Mouse (Mus musculus): Measurements from ENCODE around the gene Zwilch. TPM values are rescaled to one million over a fixed set of nuclear protein-coding genes. Genes with fewer than 3 reads are reported as not detected.
"Not testable (repeated sequence)": the region's sequence is repeated elsewhere in the genome, so short reads cannot be mapped to it uniquely, and the experiment has no call there.

Zwilch gene
- polyA plus RNA-seq, 1 experiment from 2014 or later, result 17.2 TPM

DNA sequence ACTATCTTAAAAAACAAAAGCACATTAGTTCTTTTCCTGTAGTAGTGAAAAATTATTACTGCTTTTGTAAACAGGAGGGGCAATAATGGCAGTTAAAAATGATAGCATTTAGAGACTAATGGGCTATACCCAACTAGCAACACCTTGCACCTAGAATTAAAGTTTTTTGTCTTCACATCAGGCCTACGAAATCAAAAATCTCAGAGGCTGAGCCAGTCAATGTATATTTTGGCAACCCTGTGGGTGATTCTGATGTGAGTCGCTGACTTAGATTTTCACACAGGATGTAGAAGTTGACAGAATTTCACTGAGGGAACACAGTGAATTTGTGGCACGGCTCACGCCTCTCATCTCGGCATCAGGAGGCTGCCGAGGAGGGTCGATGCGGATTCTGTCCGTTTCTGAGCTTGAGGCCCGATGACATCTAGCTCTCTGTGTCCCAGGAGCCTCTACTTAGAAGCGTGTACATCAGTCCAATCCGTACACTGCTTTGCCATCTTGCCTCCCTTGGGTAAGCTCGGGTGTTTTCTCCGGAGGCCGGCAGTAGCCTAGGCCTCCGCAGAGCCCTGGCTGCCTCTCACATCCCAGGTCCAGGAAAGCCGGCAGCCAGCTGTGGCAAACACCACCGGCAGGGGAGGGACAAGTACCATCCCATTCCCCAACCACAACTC lies 624 bp downstream of the Zwilch start:
- peak; percentile 24; the same call in 1 of the 2 replicates for ATAC-seq (replicated peaks; ENCODE audit: extremely low read depth, insufficient read depth, low FRiP score)
- Histone ChIP-seq H3K36me3 (ENCODE audit: control insufficient read depth, insufficient read depth) (peaks cover 27% of the 10 kb centered on the region), H3K4me3 (ENCODE audit: low read length) (peak overlapping the region; percentile 98), H3K9me3 (replicated peaks; ENCODE audit: control insufficient read depth, low read length) (no peaks in the 10 kb centered on the region), H3K4me1 (ENCODE audit: control insufficient read depth, insufficient read depth, low read length) (peaks cover 19% of the 10 kb centered on the region), H3K9ac (ENCODE audit: low read length) (peak overlapping the region; percentile 87), H3K27me3 (ENCODE audit: control insufficient read depth, insufficient read depth, low read length) (no peaks in the 10 kb centered on the region), H3K27ac (ENCODE audit: low read length) (peak overlapping the region; percentile 82), H3K4me2 (ENCODE audit: low read depth, low read length) (peak overlapping the region; percentile 69)
- 2% methylated on average over 18 of the region's 18 CpGs for WGBS

DNA sequence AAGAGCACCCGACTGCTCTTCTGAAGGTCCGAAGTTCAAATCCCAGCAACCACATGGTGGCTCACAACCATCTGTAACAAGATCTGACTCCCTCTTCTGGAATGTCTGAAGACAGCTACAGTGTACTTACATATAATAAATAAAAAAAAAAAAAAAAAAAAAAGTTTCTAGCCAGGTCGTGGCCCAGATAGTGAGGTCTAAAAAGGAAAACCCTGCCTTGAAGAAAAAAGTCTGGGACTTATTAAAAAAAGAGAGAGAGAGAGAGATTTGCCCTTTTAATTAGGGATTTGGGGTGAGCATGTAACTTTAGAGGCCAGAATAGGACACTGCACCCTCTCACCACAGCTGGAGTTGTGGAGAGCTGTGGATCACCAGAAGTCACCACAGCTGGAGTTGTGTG lies 2.9 kb downstream of the Zwilch start:
- WGBS, result 86% methylated on average over 3 of the region's 3 CpGs
- H3K9me3 ChIP-seq (replicated peaks; ENCODE audit: control insufficient read depth, low read length); H3K9ac ChIP-seq (ENCODE audit: low read length); ATAC-seq (replicated peaks; ENCODE audit: extremely low read depth, insufficient read depth, low FRiP score); H3K27ac ChIP-seq (ENCODE audit: low read length); H3K4me3 ChIP-seq (ENCODE audit: low read length); H3K36me3 ChIP-seq (ENCODE audit: control insufficient read depth, insufficient read depth); H3K4me2 ChIP-seq (ENCODE audit: low read depth, low read length); H3K27me3 ChIP-seq (ENCODE audit: control insufficient read depth, insufficient read depth, low read length): not testable (repeated sequence)
- H3K4me1 ChIP-seq (ENCODE audit: control insufficient read depth, insufficient read depth, low read length), result peaks cover 19% of the 10 kb centered on the region

DNA sequence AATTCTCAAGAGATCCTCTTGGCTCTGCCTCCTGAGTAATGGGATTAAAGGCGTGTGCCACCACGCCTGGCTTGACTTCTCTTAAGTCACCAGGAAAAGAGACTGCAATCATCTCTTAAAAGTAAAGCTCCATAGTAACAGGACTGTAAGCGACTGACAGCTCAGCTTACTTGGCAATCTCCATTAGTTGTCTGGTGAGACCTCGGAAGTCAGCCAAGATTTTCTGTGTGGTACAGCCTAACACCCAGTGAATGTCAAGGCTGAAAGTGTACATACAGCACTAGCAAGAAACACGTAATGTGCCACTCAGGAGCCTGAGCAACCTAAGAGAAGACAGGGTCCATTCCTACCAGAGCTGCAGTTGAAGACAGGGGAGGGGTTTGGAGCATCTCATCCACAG lies 12.4 kb downstream of the Zwilch start:
- no peak for ATAC-seq (replicated peaks; ENCODE audit: extremely low read depth, insufficient read depth, low FRiP score)
- H3K36me3 ChIP-seq (ENCODE audit: control insufficient read depth, insufficient read depth), result peaks cover 21% of the 10 kb centered on the region

DNA sequence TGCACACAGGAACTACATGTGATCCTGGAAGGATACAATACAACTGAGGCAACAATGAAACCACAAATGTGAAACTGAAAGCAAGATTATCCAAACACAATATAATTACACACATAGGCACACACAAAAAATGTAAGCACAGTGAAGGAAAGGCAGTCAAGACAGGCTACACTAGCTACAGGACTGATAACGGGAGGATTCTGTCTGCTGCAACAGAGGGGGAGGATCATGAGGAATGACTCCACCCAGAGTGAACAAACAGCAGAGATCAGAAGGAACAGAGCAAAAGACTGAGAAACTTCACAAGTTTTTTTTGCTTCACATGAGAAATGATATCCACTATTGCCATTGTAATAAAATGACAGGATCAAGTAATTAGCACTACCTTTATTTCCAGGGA lies 16.3 kb downstream of the Zwilch start:
- Histone ChIP-seq H3K9ac (ENCODE audit: low read length) (no peak overlapping the region), H3K4me2 (ENCODE audit: low read depth, low read length) (no peak overlapping the region), H3K9me3 (replicated peaks; ENCODE audit: control insufficient read depth, low read length) (no peaks in the 10 kb centered on the region), H3K36me3 (ENCODE audit: control insufficient read depth, insufficient read depth) (peaks cover 41% of the 10 kb centered on the region), H3K27me3 (ENCODE audit: control insufficient read depth, insufficient read depth, low read length) (no peaks in the 10 kb centered on the region), H3K4me1 (ENCODE audit: control insufficient read depth, insufficient read depth, low read length) (no peaks in the 10 kb centered on the region), H3K4me3 (ENCODE audit: low read length) (no peak overlapping the region), H3K27ac (ENCODE audit: low read length) (no peak overlapping the region)
- 77% methylated on average over 1 of the region's 1 CpGs for WGBS
- no peak for ATAC-seq (replicated peaks; ENCODE audit: extremely low read depth, insufficient read depth, low FRiP score)

More for the DNA sequence above, 12.4 kb downstream of the Zwilch start:
- 88% methylated on average over 5 of the region's 5 CpGs for WGBS
- Histone ChIP-seq H3K4me1 (ENCODE audit: control insufficient read depth, insufficient read depth, low read length) (no peaks in the 10 kb centered on the region), H3K9ac (ENCODE audit: low read length) (no peak overlapping the region), H3K27me3 (ENCODE audit: control insufficient read depth, insufficient read depth, low read length) (no peaks in the 10 kb centered on the region), H3K9me3 (replicated peaks; ENCODE audit: control insufficient read depth, low read length) (no peaks in the 10 kb centered on the region), H3K4me2 (ENCODE audit: low read depth, low read length) (no peak overlapping the region), H3K27ac (ENCODE audit: low read length) (no peak overlapping the region), H3K4me3 (ENCODE audit: low read length) (no peak overlapping the region)

DNA sequence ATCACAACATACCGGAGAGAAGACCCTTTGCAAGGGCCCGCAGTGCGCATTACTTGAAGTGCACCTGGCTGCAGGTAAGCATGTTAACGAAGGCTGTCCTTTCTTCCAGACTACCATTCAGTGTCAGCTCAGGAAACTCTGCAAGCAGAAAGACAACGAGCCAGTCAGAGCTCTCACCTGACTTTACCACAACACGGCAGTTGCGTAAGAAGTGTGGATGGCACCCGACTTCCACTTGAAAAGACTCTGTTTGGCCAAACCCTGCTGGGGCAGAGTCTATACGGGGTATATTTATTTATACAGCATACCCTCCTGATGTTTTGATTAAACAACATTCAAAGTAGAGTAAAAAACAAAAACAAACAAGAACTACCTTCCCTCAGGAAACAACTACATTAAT lies 33.0 kb downstream of the Zwilch start:
- WGBS, result 87% methylated on average over 9 of the region's 9 CpGs
- H3K4me2 ChIP-seq (ENCODE audit: low read depth, low read length), result no peak overlapping the region
- no peaks in the 10 kb centered on the region for H3K9me3 ChIP-seq (replicated peaks; ENCODE audit: control insufficient read depth, low read length)
- no peak overlapping the region for H3K4me3 ChIP-seq (ENCODE audit: low read length)
- ATAC-seq (replicated peaks; ENCODE audit: extremely low read depth, insufficient read depth, low FRiP score), result no peak
- H3K36me3 ChIP-seq (ENCODE audit: control insufficient read depth, insufficient read depth), result peaks cover 19% of the 10 kb centered on the region
- no peak overlapping the region for H3K9ac ChIP-seq (ENCODE audit: low read length)
- no peaks in the 10 kb centered on the region for H3K4me1 ChIP-seq (ENCODE audit: control insufficient read depth, insufficient read depth, low read length)
- H3K27me3 ChIP-seq (ENCODE audit: control insufficient read depth, insufficient read depth, low read length), result no peaks in the 10 kb centered on the region
- no peak overlapping the region for H3K27ac ChIP-seq (ENCODE audit: low read length)

DNA sequence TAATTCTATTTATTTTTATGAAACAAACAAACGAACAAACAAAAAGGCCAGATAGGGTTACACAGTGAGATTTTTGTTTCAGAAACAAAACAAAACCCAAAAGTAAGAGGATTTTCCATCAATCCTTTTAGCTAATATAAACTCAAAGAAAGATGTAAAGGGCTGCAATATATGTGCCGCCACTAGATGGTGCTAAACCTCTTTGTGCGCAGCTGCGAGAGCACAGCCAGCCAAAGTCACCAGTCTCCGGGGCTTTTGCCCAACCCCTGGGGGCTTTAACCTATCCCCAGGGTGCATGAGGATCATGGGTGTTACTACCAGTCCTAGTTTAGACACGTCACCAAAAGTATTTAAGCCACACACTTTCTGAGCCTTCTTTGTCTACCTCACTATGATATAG lies 34.0 kb downstream of the Zwilch start:
- not testable (repeated sequence) for H3K4me2 ChIP-seq (ENCODE audit: low read depth, low read length); H3K4me3 ChIP-seq (ENCODE audit: low read length); H3K4me1 ChIP-seq (ENCODE audit: control insufficient read depth, insufficient read depth, low read length); H3K9me3 ChIP-seq (replicated peaks; ENCODE audit: control insufficient read depth, low read length); H3K9ac ChIP-seq (ENCODE audit: low read length); ATAC-seq (replicated peaks; ENCODE audit: extremely low read depth, insufficient read depth, low FRiP score); H3K27ac ChIP-seq (ENCODE audit: low read length); H3K27me3 ChIP-seq (ENCODE audit: control insufficient read depth, insufficient read depth, low read length)
- WGBS, result 10% methylated on average over 6 of the region's 6 CpGs
- H3K36me3 ChIP-seq (ENCODE audit: control insufficient read depth, insufficient read depth), result peaks cover 17% of the 10 kb centered on the region

DNA sequence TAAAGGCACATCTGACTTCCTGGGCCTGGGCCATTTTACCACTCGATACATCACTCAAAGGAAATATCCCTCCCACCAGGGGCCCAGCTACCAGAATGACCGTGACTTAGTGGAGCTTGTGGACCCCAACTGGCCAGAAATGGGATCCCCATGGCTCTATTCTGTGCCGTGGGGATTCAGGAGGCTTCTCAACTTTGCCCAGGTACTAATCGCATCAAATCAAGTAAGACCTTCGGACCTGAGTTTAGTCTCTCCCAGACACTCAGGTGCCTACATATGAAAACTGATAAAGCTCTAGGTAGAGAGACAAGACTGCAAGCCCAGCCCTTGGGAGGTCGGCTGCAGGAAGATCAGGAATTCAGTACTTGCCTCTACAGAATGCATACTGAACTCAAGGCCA lies 41.3 kb downstream of the Zwilch start:
- H3K36me3 ChIP-seq (ENCODE audit: control insufficient read depth, insufficient read depth), result peaks cover 2% of the 10 kb centered on the region; the same call in 1 of the 2 replicates
- H3K4me1 ChIP-seq (ENCODE audit: control insufficient read depth, insufficient read depth, low read length), result no peaks in the 10 kb centered on the region
- no peak overlapping the region for H3K27ac ChIP-seq (ENCODE audit: low read length)
- no peaks in the 10 kb centered on the region for H3K9me3 ChIP-seq (replicated peaks; ENCODE audit: control insufficient read depth, low read length)
- H3K4me3 ChIP-seq (ENCODE audit: low read length), result no peak overlapping the region
- 86% methylated on average over 6 of the region's 6 CpGs for WGBS
- H3K4me2 ChIP-seq (ENCODE audit: low read depth, low read length), result no peak overlapping the region
- ATAC-seq (replicated peaks; ENCODE audit: extremely low read depth, insufficient read depth, low FRiP score), result no peak
- H3K9ac ChIP-seq (ENCODE audit: low read length), result no peak overlapping the region
- H3K27me3 ChIP-seq (ENCODE audit: control insufficient read depth, insufficient read depth, low read length), result no peaks in the 10 kb centered on the region

DNA sequence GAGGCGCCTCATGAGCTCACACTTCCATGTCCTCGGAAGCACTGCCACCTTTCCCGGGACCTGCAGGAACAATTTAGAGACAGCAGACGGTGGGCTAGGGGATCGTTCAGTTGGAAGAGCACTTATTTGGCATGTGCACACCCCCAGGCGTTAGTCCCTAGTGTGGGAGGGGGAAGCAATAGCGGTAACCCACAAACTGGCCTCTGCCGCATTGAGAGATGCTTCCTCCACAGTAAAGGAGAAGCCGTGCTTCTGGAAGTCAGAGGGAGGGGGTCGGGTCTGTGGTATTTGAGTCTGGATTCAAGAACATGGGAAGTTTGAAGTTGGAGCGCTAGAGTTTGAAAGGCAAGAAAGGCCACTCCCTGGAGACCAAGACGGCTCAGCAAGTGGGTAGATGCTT lies 46.8 kb downstream of the Zwilch start:
- H3K27ac ChIP-seq (ENCODE audit: low read length), result no peak overlapping the region
- no peaks in the 10 kb centered on the region for H3K36me3 ChIP-seq (ENCODE audit: control insufficient read depth, insufficient read depth)
- ATAC-seq (replicated peaks; ENCODE audit: extremely low read depth, insufficient read depth, low FRiP score), result no peak
- H3K4me3 ChIP-seq (ENCODE audit: low read length), result no peak overlapping the region
- no peak overlapping the region for H3K9ac ChIP-seq (ENCODE audit: low read length)
- H3K9me3 ChIP-seq (replicated peaks; ENCODE audit: control insufficient read depth, low read length), result no peaks in the 10 kb centered on the region
- 43% methylated on average over 12 of the region's 12 CpGs for WGBS
- no peak overlapping the region for H3K4me2 ChIP-seq (ENCODE audit: low read depth, low read length)
- no peaks in the 10 kb centered on the region for H3K27me3 ChIP-seq (ENCODE audit: control insufficient read depth, insufficient read depth, low read length)
- peaks cover 2% of the 10 kb centered on the region; the same call in 1 of the 2 replicates for H3K4me1 ChIP-seq (ENCODE audit: control insufficient read depth, insufficient read depth, low read length)

DNA sequence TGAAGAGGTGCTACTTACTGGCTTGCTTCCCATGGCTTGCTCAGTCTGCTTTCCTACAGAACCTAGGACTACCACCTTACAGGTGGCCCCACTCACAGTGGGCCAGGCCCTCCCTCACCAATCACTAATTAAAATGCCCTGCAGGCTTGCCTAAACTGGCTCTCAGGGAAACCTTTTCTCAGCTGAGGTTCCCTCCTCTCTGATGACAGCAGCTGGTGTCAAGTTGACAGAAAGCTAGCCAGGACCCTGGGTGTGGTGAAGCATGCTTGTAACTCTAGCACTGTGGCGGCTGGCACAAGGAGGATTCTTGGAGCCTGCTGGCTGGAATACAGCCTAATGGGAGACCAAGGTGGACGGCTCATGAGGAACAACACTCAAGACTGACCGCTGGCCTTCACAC lies 47.6 kb downstream of the Zwilch start:
- no peaks in the 10 kb centered on the region for H3K36me3 ChIP-seq (ENCODE audit: control insufficient read depth, insufficient read depth)
- peaks cover 2% of the 10 kb centered on the region; the same call in 1 of the 2 replicates for H3K4me1 ChIP-seq (ENCODE audit: control insufficient read depth, insufficient read depth, low read length)
- H3K9me3 ChIP-seq (replicated peaks; ENCODE audit: control insufficient read depth, low read length), result no peaks in the 10 kb centered on the region
- H3K27ac ChIP-seq (ENCODE audit: low read length), result no peak overlapping the region
- ATAC-seq (replicated peaks; ENCODE audit: extremely low read depth, insufficient read depth, low FRiP score), result peak; percentile 67
- H3K4me3 ChIP-seq (ENCODE audit: low read length), result no peak overlapping the region
- 33% methylated on average over 3 of the region's 3 CpGs for WGBS
- H3K27me3 ChIP-seq (ENCODE audit: control insufficient read depth, insufficient read depth, low read length), result no peaks in the 10 kb centered on the region
- no peak overlapping the region for H3K4me2 ChIP-seq (ENCODE audit: low read depth, low read length)
- H3K9ac ChIP-seq (ENCODE audit: low read length), result no peak overlapping the region

Measured in heart, embryonic 16.5 days (tissue).